Mouse (Mus musculus): ENCODE data around the gene Ppef2. TPM values are rescaled to one million over a fixed set of nuclear protein-coding genes. Genes with fewer than 3 reads are reported as not detected.
A peak's percentile ranks its signal among the peaks of the same experiment; 100 is the strongest.

Gene Ppef2
- total RNA-seq (2021), result under 1 TPM in 1 of 2 experiments, not detected in 1; 0.22 TPM
- long read RNA-seq, experiment 1, result 0 reads
- long read RNA-seq, experiment 2, result 0 reads

GRCm38 (mm10) chr5:92256218-92256617, at the start of gene Ppef2:
Gene Ppef2 (minus strand): TSS chr5:92256278.
- DNase-seq (ENCODE audit: low spot score in 2 of 2), result no peak

GRCm38 (mm10) chr5:92304291-92304690, 48.2 kb upstream of the Ppef2 start:
- no peak for DNase-seq (ENCODE audit: low spot score in 2 of 2)

- DNase-seq (ENCODE audit: low spot score in 2 of 2), result no peak
Measured at GRCm38 (mm10) chr5:92302149-92302840, 46.2 kb upstream of the Ppef2 start.

- DNase-seq (ENCODE audit: low spot score in 2 of 2), result no peak
Measured at GRCm38 (mm10) chr5:92294525-92294924, 38.4 kb upstream of the Ppef2 start.

GRCm38 (mm10) chr5:92291652-92292414, 35.8 kb upstream of the Ppef2 start:
- DNase-seq (ENCODE audit: low spot score in 2 of 2), result no peak

GRCm38 (mm10) chr5:92287840-92288239, 31.8 kb upstream of the Ppef2 start:
- no peak for DNase-seq (ENCODE audit: low spot score in 2 of 2)

GRCm38 (mm10) chr5:92283107-92283506, 27.0 kb upstream of the Ppef2 start:
- DNase-seq (ENCODE audit: low spot score in 2 of 2), result no peak

- DNase-seq (ENCODE audit: low spot score in 2 of 2), result no peak
Measured at GRCm38 (mm10) chr5:92282571-92282970, 26.5 kb upstream of the Ppef2 start.

- DNase-seq (ENCODE audit: low spot score in 2 of 2), result no peak
Measured at GRCm38 (mm10) chr5:92278942-92279537, 23.0 kb upstream of the Ppef2 start.

GRCm38 (mm10) chr5:92277437-92278394, 21.6 kb upstream of the Ppef2 start, which contains the start of gene Naaa:
Gene Naaa (minus strand): TSS chr5:92278170.
- DNase-seq (ENCODE audit: low spot score in 2 of 2), result peak; percentile 58 to 75

- no peak for DNase-seq (ENCODE audit: low spot score in 2 of 2)
Measured at GRCm38 (mm10) chr5:92270496-92270895, 14.4 kb upstream of the Ppef2 start.

GRCm38 (mm10) chr5:92263761-92264359, 7.8 kb upstream of the Ppef2 start:
- DNase-seq (ENCODE audit: low spot score in 2 of 2), result peak in 1 of 2 experiments; percentile 37

GRCm38 (mm10) chr5:92262646-92263045, 6.6 kb upstream of the Ppef2 start:
- DNase-seq (ENCODE audit: low spot score in 2 of 2), result no peak

GRCm38 (mm10) chr5:92254476-92254875, 1.6 kb downstream of the Ppef2 start:
- DNase-seq (ENCODE audit: low spot score in 2 of 2), result no peak

- DNase-seq (ENCODE audit: low spot score in 2 of 2), result no peak
Measured at GRCm38 (mm10) chr5:92252797-92253343, 3.2 kb downstream of the Ppef2 start.

- DNase-seq (ENCODE audit: low spot score in 2 of 2), result no peak
Measured at GRCm38 (mm10) chr5:92252031-92252430, 4.0 kb downstream of the Ppef2 start.

GRCm38 (mm10) chr5:92248614-92249013, 7.5 kb downstream of the Ppef2 start:
- no peak for DNase-seq (ENCODE audit: low spot score in 2 of 2)

GRCm38 (mm10) chr5:92245483-92245882, 10.6 kb downstream of the Ppef2 start:
- DNase-seq (ENCODE audit: low spot score in 2 of 2), result no peak

GRCm38 (mm10) chr5:92244900-92245299, 11.2 kb downstream of the Ppef2 start:
- DNase-seq (ENCODE audit: low spot score in 2 of 2), result no peak

GRCm38 (mm10) chr5:92240769-92241168, 15.3 kb downstream of the Ppef2 start:
- DNase-seq (ENCODE audit: low spot score in 2 of 2), result no peak

All from adrenal gland, postnatal 4 days (tissue).